Mouse (Mus musculus) hematopoietic stem cell, adult 5-6 weeks (primary cell): ENCODE data around the gene Rpa3. TPM values are rescaled to one million over a fixed set of nuclear protein-coding genes. Genes with fewer than 3 reads are reported as not detected.

Experiments used
- ATAC-seq, 2 experiments: fragments of 125-278 bp in 1 of 2; replicated peaks in 1 of 2; 2 replicates each; pipeline ENCODE4 v1.8.0; 2016 to 2017; ENCODE audit warnings: inconsistent platforms in 2 of 2, mild to moderate bottlenecking in 2 of 2, moderate number of reproducible peaks in 2 of 2, low read depth in 1 of 2, moderate TSS enrichment in 1 of 2; ENCODE audit not compliant: low FRiP score in 2 of 2, poor library complexity in 2 of 2, severe bottlenecking in 2 of 2, insufficient read depth in 1 of 2, low TSS enrichment in 1 of 2
- total RNA-seq: library from RNA; stranded (forward); fragments of 172-1452, 232-1000 nt; gene quantifications from 2 replicates; pipeline ENCODE4 v1.2.3, GENCODE M21; 2017

Rpa3 gene
- total RNA-seq, 1 experiment from 2014 or later, result 84.3 TPM

DNA sequence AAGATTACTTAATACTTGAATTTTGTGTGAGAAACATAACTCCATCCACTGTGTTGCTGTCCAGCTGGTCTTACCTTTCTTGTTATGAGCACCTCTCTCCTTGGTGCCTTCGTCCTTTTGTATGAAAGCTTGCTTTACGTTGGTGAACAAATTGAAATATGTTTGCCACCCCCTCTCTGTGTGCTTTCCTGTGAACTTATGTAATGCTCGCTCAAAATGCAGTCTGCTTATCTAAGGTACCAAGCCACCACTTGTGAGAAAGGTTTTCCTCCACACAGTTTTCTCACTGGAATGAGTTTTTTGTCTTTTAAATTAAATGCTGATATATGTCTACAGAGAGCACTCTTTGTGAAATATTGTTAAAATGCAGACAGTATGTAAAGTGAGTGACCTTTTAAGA is 30.4 kb downstream of the Rpa3 start:
- no peak for ATAC-seq

DNA sequence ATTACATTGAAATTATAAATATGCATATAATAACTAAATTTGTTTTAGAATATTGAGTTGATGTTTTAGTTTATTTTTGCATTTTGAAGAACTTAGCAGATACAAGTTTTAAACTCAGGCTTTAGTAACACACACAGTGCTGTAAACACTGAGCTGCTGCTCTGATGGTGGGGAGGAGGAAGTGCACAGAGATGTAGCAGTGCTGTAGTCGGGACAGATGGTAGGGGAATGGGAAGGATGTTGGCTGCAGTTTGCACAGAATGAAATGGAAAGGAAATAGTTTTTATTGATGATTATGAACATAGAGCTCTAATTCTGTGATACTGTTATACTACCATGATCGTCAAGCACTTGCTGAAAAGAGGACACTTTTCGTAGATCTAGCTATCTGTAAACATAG is 31.9 kb downstream of the Rpa3 start:
- ATAC-seq, result no peak

DNA sequence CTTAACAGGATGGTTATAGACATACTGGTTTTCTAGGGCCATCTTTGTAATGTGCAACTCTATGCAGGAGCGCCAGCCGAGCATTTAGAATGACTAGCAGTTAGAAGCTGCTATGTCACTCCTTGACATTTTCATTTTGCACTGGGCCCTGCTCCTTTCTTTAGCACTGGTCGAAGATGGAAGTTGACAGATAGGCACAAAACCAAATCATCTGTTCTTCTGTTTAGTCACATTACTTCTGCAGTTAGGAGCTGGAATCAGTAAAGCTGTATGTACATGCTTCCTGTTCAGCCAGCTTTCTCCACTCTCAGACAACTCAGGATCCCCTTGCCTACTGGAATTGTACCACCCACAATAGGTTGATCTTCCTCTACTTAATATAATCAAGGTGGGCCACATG is 48.3 kb downstream of the Rpa3 start:
- no peak for ATAC-seq

DNA sequence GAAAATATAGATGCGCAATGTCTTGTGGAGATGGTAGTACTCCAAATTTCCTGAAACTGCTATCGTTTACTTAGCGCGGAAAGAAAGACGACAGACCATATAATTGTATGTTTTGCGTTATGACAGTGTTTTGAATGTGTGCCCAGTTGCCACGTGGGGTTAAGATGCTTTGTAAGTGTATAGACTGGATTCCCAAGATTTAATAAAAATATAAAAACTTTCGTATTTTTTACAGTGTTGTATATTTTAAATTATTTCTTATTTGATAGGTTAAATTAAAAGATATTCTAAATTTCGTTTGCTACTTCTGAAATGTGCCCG is 49.1 kb downstream of the Rpa3 start:
- peak in 1 of 2 experiments; percentile 8; a peak in 1 of 4 replicates for ATAC-seq

DNA sequence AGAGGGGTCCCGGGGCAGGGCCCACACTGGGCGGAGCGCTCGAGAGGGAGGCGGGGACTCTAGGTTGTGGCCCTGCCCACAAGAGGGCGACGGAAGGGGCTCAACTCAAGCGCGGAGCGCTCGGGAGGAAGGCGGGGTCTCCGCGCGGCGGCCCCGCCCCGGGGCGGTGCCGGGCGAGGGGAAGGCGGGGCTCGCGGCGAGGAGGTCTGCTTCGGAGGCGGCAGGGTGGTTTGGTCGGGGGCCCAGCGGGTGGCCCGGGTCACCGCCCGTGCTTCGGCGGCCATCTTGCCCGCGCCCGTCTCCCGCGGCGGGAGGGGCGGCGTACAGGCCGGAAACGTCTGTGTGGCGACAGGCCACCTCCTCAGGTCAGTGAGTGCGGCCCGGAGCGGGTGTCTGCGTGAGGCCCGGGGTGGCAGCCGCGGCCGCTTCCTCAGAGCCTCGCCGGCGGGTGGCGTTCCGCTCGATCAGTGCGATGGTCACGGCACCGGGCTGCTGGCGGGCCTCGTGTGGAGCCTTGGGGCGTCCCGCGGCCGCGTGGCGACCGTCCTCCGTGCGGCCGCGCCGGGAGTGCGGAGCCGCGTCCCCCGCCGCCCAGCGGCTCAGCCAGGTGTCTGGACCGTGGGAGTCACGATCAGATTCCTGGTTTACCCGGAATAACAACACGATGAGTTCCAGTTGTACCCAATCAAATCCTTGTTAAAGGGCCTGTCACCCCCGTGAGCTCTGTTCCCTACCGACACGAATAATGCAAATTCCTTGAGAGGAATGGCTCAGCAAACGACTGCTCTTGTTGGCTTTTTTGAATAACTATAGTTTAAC is 49.7 kb downstream of the Rpa3 start, which contains the start of gene Mios:
Gene Mios, plus strand, starts transcription at position 176 of the 819 bp plus-strand sequence.
- peak; percentile 91 to 92 for ATAC-seq

Other genes with a start within 250 kb of the Rpa3 start
- not detected in 2 replicates for gene Col28a1, start 66.6 kb downstream of the Rpa3 start, total RNA-seq
- gene Mios, start 50.0 kb downstream of the Rpa3 start, total RNA-seq, result 34.3 and 39.3 TPM in 2 replicates
- gene Umad1, start 115 bp upstream of the Rpa3 start, total RNA-seq, result 7.3 and 9.5 TPM in 2 replicates
- gene Gm45062, start 277 bp upstream of the Rpa3 start, total RNA-seq, result 4.7 and 5.1 TPM in 2 replicates